Mouse (Mus musculus) embryonic fibroblast, embryonic 13.5 days (primary cell): ENCODE measurements around the gene Cnih3.

Experiments
- CTCF ChIP-seq: IDR thresholded peaks from 2 replicates; pipeline ENCODE4 v1.5.1; 2011; ENCODE audit warnings: mild to moderate bottlenecking, control low read depth, low read length, moderate library complexity, borderline replicate concordance; ENCODE audit not compliant: insufficient read depth
- POLR2A ChIP-seq: IDR thresholded peaks from 2 replicates; pipeline ENCODE4 v1.6.1; 2011; ENCODE audit warnings: low read depth, mild to moderate bottlenecking, control low read depth, low read length, moderate library complexity

DNA sequence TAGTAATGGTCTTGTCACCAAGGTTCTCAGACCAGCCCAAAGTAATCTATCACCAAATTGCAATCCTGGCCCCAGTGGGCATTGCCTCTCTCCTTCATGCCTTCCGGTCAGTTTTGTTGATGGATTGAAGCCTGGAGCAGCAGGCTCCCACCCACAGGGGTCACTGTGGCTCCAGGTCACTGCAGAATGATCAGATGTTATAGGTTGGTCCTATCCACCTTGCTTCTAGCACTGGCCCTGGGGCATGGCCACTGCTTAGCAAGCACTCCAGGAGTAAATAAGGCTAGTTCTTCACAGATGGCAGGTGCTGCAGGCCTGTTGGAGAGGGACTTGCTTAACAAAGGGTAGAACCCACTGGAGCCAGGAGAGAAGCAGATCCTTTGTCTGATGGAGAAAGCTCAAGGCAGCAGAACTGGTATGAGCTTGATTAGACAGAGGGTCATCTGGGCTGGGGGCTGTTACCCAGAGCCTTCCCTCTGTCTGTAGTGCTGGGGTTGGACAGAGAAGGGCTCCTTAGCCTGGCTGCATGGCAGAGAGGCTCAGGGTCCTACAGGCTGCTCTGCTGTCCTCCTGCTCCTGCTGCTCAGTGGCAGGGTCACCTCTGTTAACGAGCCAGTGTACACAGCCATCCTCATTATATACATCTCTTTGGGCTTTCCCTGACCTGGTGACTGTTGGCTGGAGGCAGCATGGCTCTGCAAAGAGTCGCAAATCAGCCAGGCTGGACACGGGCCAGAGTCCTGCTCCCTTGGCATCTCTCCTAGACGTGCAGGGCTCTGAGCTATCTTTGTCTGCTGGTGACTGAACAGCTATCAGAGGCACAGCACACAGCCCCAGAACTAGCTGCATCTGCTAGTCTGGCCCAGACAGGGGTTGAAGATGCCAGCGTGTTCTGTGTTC, 41.1 kb downstream of the Cnih3 start:
- TF ChIP-seq CTCF (peak; percentile 48; the same call in 1 of the 2 replicates), POLR2A (no peak)
